Mouse (Mus musculus): Measurements from ENCODE around the gene Sgk2.

DNA sequence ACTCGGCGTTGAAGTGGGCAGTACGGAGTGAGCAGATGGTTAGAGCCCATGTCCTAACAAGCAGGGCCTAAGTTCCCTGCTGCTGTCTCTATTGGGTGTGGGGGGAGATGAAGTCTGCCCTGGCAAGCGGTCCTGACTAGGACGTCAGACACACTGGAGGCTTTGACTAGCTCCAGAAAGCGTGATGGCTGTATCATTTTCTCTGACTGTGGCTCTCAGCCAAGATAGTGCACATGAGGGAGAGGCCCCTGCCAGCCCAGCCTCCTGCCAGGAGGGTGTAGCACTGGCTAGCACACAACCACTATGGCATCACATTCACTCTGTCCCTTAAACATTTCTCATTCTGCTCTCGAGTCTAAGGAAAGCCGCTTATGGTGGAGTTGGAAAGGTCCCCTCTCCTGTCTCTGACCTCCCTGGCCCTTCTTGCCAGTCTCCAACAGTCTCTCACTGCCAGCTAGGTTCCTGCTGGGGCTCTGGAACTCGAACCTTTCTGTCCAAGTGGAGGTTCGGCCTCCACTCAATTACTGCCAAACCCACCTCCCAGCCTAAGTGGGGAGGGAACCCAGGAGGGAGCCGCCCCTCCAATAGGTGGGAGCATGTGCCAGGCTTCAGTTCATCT, 11.9 kb upstream of the Sgk2 start:
- TF ChIP-seq CTCF (IDR thresholded peaks at IDR 0.05; ENCODE audit: extremely low read depth, insufficient read length, insufficient replicate concordance, low read depth, low read length) (no peak), POLR2A (IDR thresholded peaks at IDR 0.05; ENCODE audit: low read depth, low read length) (no peak)
